Mouse (Mus musculus): Measurements from ENCODE around the gene Lmo4. TPM values are rescaled to one million over a fixed set of nuclear protein-coding genes. Genes with fewer than 3 reads are reported as not detected.

Gene Lmo4
- polyA plus RNA-seq, 1 experiment, result 28.9 TPM

DNA sequence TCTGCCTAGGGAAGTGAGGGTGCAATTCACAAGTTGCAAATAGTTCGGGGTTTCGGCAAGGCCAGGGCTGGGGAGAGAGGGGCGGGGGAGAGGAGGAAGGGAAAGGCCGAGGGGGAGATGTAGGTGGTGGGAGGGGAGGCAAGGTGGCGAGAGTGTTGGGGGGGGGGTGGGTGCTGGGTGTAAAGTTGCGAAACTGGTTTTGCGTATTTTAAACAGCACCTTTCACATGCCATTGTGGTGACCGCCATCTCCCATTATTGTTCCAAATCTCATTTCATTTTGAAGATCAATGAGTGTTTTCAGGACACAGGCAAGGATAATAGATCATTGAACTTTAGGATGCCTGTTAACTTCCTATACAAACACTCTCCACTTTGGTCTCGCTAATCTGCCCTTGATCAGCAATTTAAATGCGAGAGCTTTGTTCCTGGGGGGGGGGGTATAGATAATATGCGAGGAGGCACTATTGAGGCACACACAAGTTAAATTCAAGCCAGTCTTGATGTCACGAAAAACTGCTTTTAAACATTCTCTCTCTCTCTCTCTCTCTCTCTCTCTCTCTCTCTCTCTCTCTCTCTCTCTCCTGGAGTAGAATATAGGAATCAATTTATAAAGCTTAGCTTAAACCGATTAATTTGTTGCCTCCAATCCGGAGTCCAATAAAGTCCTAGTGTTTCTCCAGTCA lies 2.3 kb downstream of the Lmo4 start:
- peak overlapping the region; percentile 64 for H3K4me3 ChIP-seq (ENCODE audit: low read depth, low read length)
- peaks cover 5% of the 10 kb centered on the region; the same call in 1 of the 2 replicates for H3K27me3 ChIP-seq (ENCODE audit: control insufficient read depth, insufficient read depth, low read length, poor library complexity, severe bottlenecking)
- H3K36me3 ChIP-seq (ENCODE audit: control insufficient read depth, insufficient read depth, low read length, poor library complexity, severe bottlenecking), result no peaks in the 10 kb centered on the region; the same call in 1 of the 2 replicates
- H3K4me1 ChIP-seq (ENCODE audit: control insufficient read depth, insufficient read depth, low read length), result no peaks in the 10 kb centered on the region
- peak overlapping the region; percentile 15 for H3K27ac ChIP-seq (ENCODE audit: insufficient read depth, low read length)
- no peak for TF ChIP-seq CTCF (IDR thresholded peaks at IDR 0.05; ENCODE audit: low read depth, low read length)
- no peak for TF ChIP-seq POLR2A (IDR thresholded peaks at IDR 0.05; ENCODE audit: insufficient read depth, low read length)
- TF ChIP-seq EP300 (IDR thresholded peaks at IDR 0.05; ENCODE audit: insufficient read depth, low read depth, low read length), result no peak
- H3K9ac ChIP-seq (ENCODE audit: low read depth, poor library complexity, severe bottlenecking), result peak overlapping the region; percentile 51
- no peaks in the 10 kb centered on the region; the same call in 1 of the 2 replicates for H3K9me3 ChIP-seq (replicated peaks; ENCODE audit: control insufficient read depth, insufficient read depth, low read length, poor library complexity, severe bottlenecking)

- Histone ChIP-seq H3K27me3 (ENCODE audit: control insufficient read depth, insufficient read depth, low read length, poor library complexity, severe bottlenecking) (peaks cover 5% of the 10 kb centered on the region; the same call in 1 of the 2 replicates), H3K4me3 (ENCODE audit: low read depth, low read length) (peak overlapping the region; percentile 70), H3K9ac (ENCODE audit: low read depth, poor library complexity, severe bottlenecking) (peak overlapping the region; percentile 51), H3K9me3 (replicated peaks; ENCODE audit: control insufficient read depth, insufficient read depth, low read length, poor library complexity, severe bottlenecking) (no peaks in the 10 kb centered on the region; the same call in 1 of the 2 replicates), H3K4me1 (ENCODE audit: control insufficient read depth, insufficient read depth, low read length) (no peaks in the 10 kb centered on the region), H3K36me3 (ENCODE audit: control insufficient read depth, insufficient read depth, low read length, poor library complexity, severe bottlenecking) (no peaks in the 10 kb centered on the region; the same call in 1 of the 2 replicates), H3K27ac (ENCODE audit: insufficient read depth, low read length) (no peak overlapping the region)
- no peak for TF ChIP-seq CTCF (IDR thresholded peaks at IDR 0.05; ENCODE audit: low read depth, low read length)
- no peak for TF ChIP-seq POLR2A (IDR thresholded peaks at IDR 0.05; ENCODE audit: insufficient read depth, low read length)
- no peak for TF ChIP-seq EP300 (IDR thresholded peaks at IDR 0.05; ENCODE audit: insufficient read depth, low read depth, low read length)
These were observed 3.0 kb downstream of the Lmo4 start for GRCm38 (mm10) chr3:144201794-144202573.

GRCm38 (mm10) chr3:144185327-144186152 lies 19.5 kb downstream of the Lmo4 start:
- Histone ChIP-seq H3K27ac (ENCODE audit: insufficient read depth, low read length) (no peak overlapping the region), H3K4me1 (ENCODE audit: control insufficient read depth, insufficient read depth, low read length) (no peaks in the 10 kb centered on the region), H3K4me3 (ENCODE audit: low read depth, low read length) (no peak overlapping the region), H3K27me3 (ENCODE audit: control insufficient read depth, insufficient read depth, low read length, poor library complexity, severe bottlenecking) (no peaks in the 10 kb centered on the region), H3K36me3 (ENCODE audit: control insufficient read depth, insufficient read depth, low read length, poor library complexity, severe bottlenecking) (peaks cover 2% of the 10 kb centered on the region; the same call in 1 of the 2 replicates), H3K9me3 (replicated peaks; ENCODE audit: control insufficient read depth, insufficient read depth, low read length, poor library complexity, severe bottlenecking) (no peaks in the 10 kb centered on the region), H3K9ac (ENCODE audit: low read depth, poor library complexity, severe bottlenecking) (no peak overlapping the region)
- TF ChIP-seq EP300 (IDR thresholded peaks at IDR 0.05; ENCODE audit: insufficient read depth, low read depth, low read length) (no peak), CTCF (IDR thresholded peaks at IDR 0.05; ENCODE audit: low read depth, low read length) (no peak), POLR2A (IDR thresholded peaks at IDR 0.05; ENCODE audit: insufficient read depth, low read length) (no peak)

DNA sequence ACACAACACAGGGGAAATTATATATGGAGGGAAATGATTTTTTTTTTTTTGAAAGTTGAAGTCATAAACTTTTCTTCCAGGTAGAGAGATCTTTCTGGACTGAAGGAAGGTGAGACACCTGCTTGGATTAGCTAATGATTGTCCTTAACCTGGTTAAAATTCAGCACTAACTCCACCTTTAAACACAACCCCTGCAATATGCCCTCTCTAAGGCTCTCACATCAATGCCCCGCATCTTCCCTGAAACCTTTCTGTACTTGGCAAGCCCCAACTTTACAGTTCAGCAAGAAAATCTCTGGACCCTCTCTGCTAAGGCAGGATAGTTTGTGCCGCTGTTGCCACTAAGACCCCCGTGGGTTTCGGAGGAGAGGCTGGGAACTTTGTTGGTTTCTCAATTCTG lies 20.1 kb downstream of the Lmo4 start:
- no peaks in the 10 kb centered on the region for H3K4me1 ChIP-seq (ENCODE audit: control insufficient read depth, insufficient read depth, low read length)
- H3K27ac ChIP-seq (ENCODE audit: insufficient read depth, low read length), result no peak overlapping the region
- H3K36me3 ChIP-seq (ENCODE audit: control insufficient read depth, insufficient read depth, low read length, poor library complexity, severe bottlenecking), result peaks cover 2% of the 10 kb centered on the region; the same call in 1 of the 2 replicates
- TF ChIP-seq EP300 (IDR thresholded peaks at IDR 0.05; ENCODE audit: insufficient read depth, low read depth, low read length) (no peak), POLR2A (IDR thresholded peaks at IDR 0.05; ENCODE audit: insufficient read depth, low read length) (no peak), CTCF (IDR thresholded peaks at IDR 0.05; ENCODE audit: low read depth, low read length) (no peak)
- no peaks in the 10 kb centered on the region for H3K27me3 ChIP-seq (ENCODE audit: control insufficient read depth, insufficient read depth, low read length, poor library complexity, severe bottlenecking)
- no peaks in the 10 kb centered on the region for H3K9me3 ChIP-seq (replicated peaks; ENCODE audit: control insufficient read depth, insufficient read depth, low read length, poor library complexity, severe bottlenecking)
- no peak overlapping the region for H3K4me3 ChIP-seq (ENCODE audit: low read depth, low read length)
- H3K9ac ChIP-seq (ENCODE audit: low read depth, poor library complexity, severe bottlenecking), result no peak overlapping the region

DNA sequence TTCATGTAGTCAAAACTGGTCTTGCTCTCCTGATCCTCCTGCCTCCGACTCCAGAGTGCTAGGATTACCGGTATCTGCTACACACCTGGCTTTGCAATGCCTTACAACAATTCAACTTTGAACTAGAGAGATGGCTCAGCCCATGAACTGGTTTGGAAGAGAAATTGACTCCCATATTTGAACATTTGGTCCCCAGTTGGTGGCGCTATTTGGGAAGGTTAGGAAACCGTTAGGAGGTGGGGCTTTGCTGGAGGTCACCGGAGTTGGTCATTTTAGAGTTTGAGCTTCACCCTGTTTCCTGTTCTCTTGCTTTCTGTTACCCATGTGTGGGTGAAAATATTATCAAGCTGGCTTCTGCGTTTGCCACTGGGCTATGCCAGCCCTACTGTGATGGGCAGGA lies 22.8 kb downstream of the Lmo4 start:
- Histone ChIP-seq H3K36me3 (ENCODE audit: control insufficient read depth, insufficient read depth, low read length, poor library complexity, severe bottlenecking) (no peaks in the 10 kb centered on the region), H3K4me3 (ENCODE audit: low read depth, low read length) (no peak overlapping the region), H3K27me3 (ENCODE audit: control insufficient read depth, insufficient read depth, low read length, poor library complexity, severe bottlenecking) (no peaks in the 10 kb centered on the region), H3K4me1 (ENCODE audit: control insufficient read depth, insufficient read depth, low read length) (no peaks in the 10 kb centered on the region), H3K9me3 (replicated peaks; ENCODE audit: control insufficient read depth, insufficient read depth, low read length, poor library complexity, severe bottlenecking) (no peaks in the 10 kb centered on the region), H3K27ac (ENCODE audit: insufficient read depth, low read length) (no peak overlapping the region), H3K9ac (ENCODE audit: low read depth, poor library complexity, severe bottlenecking) (no peak overlapping the region)
- TF ChIP-seq EP300 (IDR thresholded peaks at IDR 0.05; ENCODE audit: insufficient read depth, low read depth, low read length) (no peak), CTCF (IDR thresholded peaks at IDR 0.05; ENCODE audit: low read depth, low read length) (no peak), POLR2A (IDR thresholded peaks at IDR 0.05; ENCODE audit: insufficient read depth, low read length) (no peak)

Data from ES-Bruce4 (cell line).